Mouse (Mus musculus) heart, postnatal 0 days (tissue): ENCODE results near the gene A2ml1.

Experiments
- CTCF ChIP-seq: IDR thresholded peaks from 2 replicates; pipeline ENCODE4 v1.5.1; 2016; ENCODE audit warnings: antibody characterized with exemption, control low read depth, low read depth
- EP300 ChIP-seq: IDR thresholded peaks from 2 replicates; pipeline ENCODE4 v1.6.1; 2016; ENCODE audit warnings: antibody characterized with exemption, low read depth

- no peak for TF ChIP-seq CTCF
- no peak for TF ChIP-seq EP300
Observed at GRCm38 (mm10) chr6:128624425-128624824, 43.0 kb upstream of the A2ml1 start.
